Mouse (Mus musculus) right cerebral cortex, postnatal 4 days (tissue): ENCODE results near the gene Henmt1.

Experiments used
- DNase-seq: peaks from one replicate; pipeline ENCODE4 v3.0.0-alpha.2; 2022

Henmt1 gene

GRCm38 (mm10) chr3:108939573-108939972 lies at the start of gene Henmt1:
Gene Henmt1, plus strand, starts transcription at chr3:108939873.
- DNase-seq, result no peak

GRCm38 (mm10) chr3:108889908-108890307 lies 49.8 kb upstream of the Henmt1 start, which contains the start of gene Fndc7:
Gene Fndc7, minus strand, starts transcription at chr3:108890008.
- DNase-seq, result no peak

GRCm38 (mm10) chr3:108892080-108892479 lies 47.6 kb upstream of the Henmt1 start:
- DNase-seq, result no peak

- DNase-seq, result no peak
Observed at GRCm38 (mm10) chr3:108892914-108893313, 46.8 kb upstream of the Henmt1 start.

GRCm38 (mm10) chr3:108898640-108899039 lies 41.0 kb upstream of the Henmt1 start:
- no peak for DNase-seq

GRCm38 (mm10) chr3:108900147-108900546 lies 39.5 kb upstream of the Henmt1 start:
- no peak for DNase-seq

GRCm38 (mm10) chr3:108900681-108901080 lies 39.0 kb upstream of the Henmt1 start:
- DNase-seq, result no peak

GRCm38 (mm10) chr3:108902038-108902437 lies 37.6 kb upstream of the Henmt1 start:
- DNase-seq, result no peak

GRCm38 (mm10) chr3:108902934-108903333 lies 36.7 kb upstream of the Henmt1 start:
- no peak for DNase-seq

- DNase-seq, result no peak
Observed at GRCm38 (mm10) chr3:108910303-108911080, 29.2 kb upstream of the Henmt1 start.

GRCm38 (mm10) chr3:108911081-108911547 lies 28.6 kb upstream of the Henmt1 start:
- peak; percentile 49 for DNase-seq

- peak; percentile 91 for DNase-seq
Observed at GRCm38 (mm10) chr3:108911548-108912413, 27.9 kb upstream of the Henmt1 start, which contains the start of gene Prpf38b. Gene Prpf38b, minus strand, starts transcription at chr3:108911727.

GRCm38 (mm10) chr3:108915999-108916398 lies 23.7 kb upstream of the Henmt1 start:
- DNase-seq, result no peak

GRCm38 (mm10) chr3:108916857-108917256 lies 22.8 kb upstream of the Henmt1 start:
- no peak for DNase-seq

GRCm38 (mm10) chr3:108917986-108918385 lies 21.7 kb upstream of the Henmt1 start:
- no peak for DNase-seq

- DNase-seq, result no peak
Observed at GRCm38 (mm10) chr3:108918852-108919251, 20.8 kb upstream of the Henmt1 start.

- no peak for DNase-seq
Observed at GRCm38 (mm10) chr3:108920442-108921070, 19.1 kb upstream of the Henmt1 start.

GRCm38 (mm10) chr3:108921822-108922221 lies 17.9 kb upstream of the Henmt1 start:
- no peak for DNase-seq

GRCm38 (mm10) chr3:108925677-108926076 lies 14.0 kb upstream of the Henmt1 start:
- no peak for DNase-seq

GRCm38 (mm10) chr3:108926308-108926707 lies 13.4 kb upstream of the Henmt1 start:
- DNase-seq, result no peak

- DNase-seq, result no peak
Observed at GRCm38 (mm10) chr3:108933557-108933956, 6.1 kb upstream of the Henmt1 start.

GRCm38 (mm10) chr3:108938691-108939090 lies 982 bp upstream of the Henmt1 start:
- no peak for DNase-seq

- peak; percentile 21 for DNase-seq
Observed at GRCm38 (mm10) chr3:108940001-108940633, 444 bp downstream of the Henmt1 start, which contains the start of gene Gm9857. Gene Gm9857, minus strand, starts transcription at chr3:108940445.
